Mouse (Mus musculus): ENCODE measurements around the gene Gas2l3.

DNA sequence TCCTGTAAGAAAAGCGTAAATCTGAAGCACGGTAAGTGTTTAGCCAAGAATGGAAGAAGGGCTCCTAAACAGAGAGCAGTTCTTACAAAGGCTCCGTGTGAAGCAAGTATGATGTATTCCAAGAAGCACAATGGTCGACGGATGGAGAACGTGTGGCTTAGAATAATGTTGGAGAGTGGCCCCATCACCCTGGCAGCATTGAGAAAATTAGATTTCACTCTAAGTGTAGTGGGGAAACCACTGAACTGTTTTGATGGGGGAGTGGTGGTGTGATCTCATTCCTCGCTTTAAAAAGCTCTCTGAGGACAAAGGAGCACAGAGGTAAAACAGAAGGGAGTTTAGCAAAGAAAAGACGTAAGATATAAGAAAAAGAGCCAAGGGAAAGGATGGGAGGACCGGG, 6.3 kb downstream of the Gas2l3 start:
- TF ChIP-seq POLR2A (IDR thresholded peaks at IDR 0.05; ENCODE audit: control insufficient read depth, low read depth, low read length) (no peak), CTCF (IDR thresholded peaks at IDR 0.05; ENCODE audit: control insufficient read depth, insufficient read depth, insufficient replicate concordance, low read depth, low read length) (no peak)
